Mouse (Mus musculus) Patski (cell line): ENCODE results near the gene Gba2. TPM values are rescaled to one million over a fixed set of nuclear protein-coding genes. Genes with fewer than 3 reads are reported as not detected.
"Not testable (repeated sequence)": the region's sequence is repeated elsewhere in the genome, so short reads cannot be mapped to it uniquely, and the experiment has no call there.

ENCODE experiments used
- ATAC-seq: fragments of 100-300 bp; one replicate; pipeline ENCODE4 v1.8.0; 2021
- CTCF ChIA-PET: fragments of 350-600 bp; sonication (Branson Sonifier 250); formaldehyde crosslinking; loops from one replicate; lab custom pipeline; 2022; ENCODE audit warnings: inconsistent platforms; lab: Charles Lee
- POLR2A ChIA-PET: fragments of 350-600 bp; sonication (Branson Sonifier 250); formaldehyde crosslinking; loops from one replicate; lab custom pipeline; 2022; ENCODE audit warnings: antibody characterized with exemption, inconsistent platforms; lab: Charles Lee
- DNase-seq: peaks from one replicate; pipeline ENCODE4 v3.0.0-alpha.2; 2011; ENCODE audit warnings: low read depth, low spot score
- H3K27me3 ChIP-seq: fragments of 371-371 bp; one replicate; pipeline ENCODE4 v1.5.1; 2021
- CTCF ChIP-seq: fragments of 100-300 bp; IDR thresholded peaks from one replicate; pipeline ENCODE4 v1.5.1; 2021
- in situ Hi-C: fragments of 300-500 bp; cut with MboI; formaldehyde crosslinking; loops from 3 replicates; pipeline ENCODE4 v1.11.1; 2018; ENCODE audit warnings: low pct_unique_long_range_greater_than_20kb, mixed read lengths
- polyA plus RNA-seq: library from polyadenylated mRNA; unstranded; gene quantifications from one replicate; pipeline ENCODE4 v1.2.3, GENCODE M21; 2021

Gene Gba2
- 12.5 TPM for polyA plus RNA-seq

DNA sequence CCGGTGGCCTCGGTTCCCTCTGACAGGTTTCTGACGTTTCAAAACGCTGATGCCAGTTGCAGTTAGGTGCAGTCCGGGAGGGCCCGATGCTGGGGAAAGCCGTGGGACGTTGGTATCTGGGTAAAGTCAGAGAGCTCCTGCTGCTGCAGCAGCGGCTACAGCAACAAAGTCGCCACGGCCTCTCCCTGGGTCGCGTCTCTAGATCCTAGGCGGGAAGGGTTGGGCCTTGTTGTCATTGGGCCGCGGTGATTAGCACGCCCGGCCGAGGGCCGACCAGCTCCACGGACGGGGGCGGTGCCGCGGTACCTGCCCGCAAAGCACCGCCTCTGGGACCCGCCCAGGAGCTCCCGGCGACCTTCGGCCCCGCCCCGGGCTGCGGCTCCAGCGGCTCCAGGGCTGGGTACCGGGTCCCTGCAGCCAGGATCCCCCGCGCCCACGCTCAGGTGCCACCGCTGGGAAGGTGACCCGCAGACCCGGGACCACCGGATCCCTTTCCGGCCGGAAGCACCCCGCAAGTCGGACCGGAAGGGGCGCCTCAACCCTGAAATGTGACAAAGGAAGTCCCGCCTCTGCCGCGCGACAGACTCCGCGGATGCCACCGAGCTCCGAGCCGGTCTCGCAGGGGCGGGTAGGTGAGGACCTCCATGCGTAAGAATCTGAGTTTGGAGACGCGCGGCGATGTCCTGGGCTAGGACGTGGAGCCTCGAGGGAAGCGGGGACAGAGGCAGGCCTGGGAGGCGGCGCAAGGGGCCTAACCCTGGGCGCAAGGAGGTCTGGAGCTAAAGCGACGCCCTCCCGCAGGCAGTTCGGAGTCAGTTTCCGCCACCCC, at the start of gene Gba2, which contains the start of gene Rgp1:
Gene Gba2 (minus strand): TSS at position 498 of the 829 bp plus-strand sequence.
Gene Rgp1 (plus strand): TSS at position 340 of the 829 bp plus-strand sequence.
- ChIA-PET CTCF (interaction anchor here (1.5 to 1.8 kb wide), 2 partner anchors 15 to 34 kb away, joined by 3 to 4 read pairs; no protein-coding TSS in a partner anchor), POLR2A (interaction anchor here (1.0 to 2.0 kb wide), 4 partner anchors 13 to 80 kb away, joined by 3 to 9 read pairs (median 6); partner anchors contain the start of gene Creb3)
- ATAC-seq, result peak; percentile 91
- in situ Hi-C loops, result no loop called here
- TF ChIP-seq CTCF, result no peak
- H3K27me3 ChIP-seq, result no peaks in the 10 kb centered on the region
- DNase-seq, result peak; percentile 42

DNA sequence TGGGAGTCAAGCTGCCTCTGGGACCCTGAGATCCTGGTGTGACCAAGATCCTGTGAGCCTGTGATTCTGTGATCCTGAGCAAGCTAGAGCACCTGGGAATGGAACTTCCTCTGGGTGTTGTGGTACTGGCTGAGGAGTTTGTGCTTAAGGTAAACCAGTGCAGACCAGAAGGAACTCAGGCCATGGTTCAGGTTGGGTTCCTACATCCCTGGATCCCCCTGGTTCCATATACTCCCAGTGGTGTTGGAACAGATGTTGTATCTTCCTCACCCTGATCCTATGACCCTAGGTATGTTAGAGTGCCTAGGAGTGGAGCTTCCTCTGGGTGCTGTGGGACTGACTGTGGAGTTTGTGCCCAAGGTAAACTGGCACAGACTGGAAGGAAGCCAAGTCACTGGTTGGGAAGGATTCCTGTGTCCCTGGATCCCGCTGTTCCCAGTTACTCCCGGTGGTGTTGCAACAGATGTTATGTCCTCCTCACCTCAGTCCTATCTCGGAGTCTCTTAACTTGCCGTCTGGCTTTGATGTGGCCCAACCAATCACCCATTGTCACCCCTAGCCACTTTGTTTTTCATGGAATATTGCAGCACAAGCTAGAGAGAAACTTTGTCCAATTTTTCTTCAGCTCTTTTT, 41.6 kb upstream of the Gba2 start:
- ATAC-seq (no peak), DNase-seq (no peak)
- POLR2A ChIA-PET, result no interaction called here
- in situ Hi-C loops, result no loop called here
- no peak for TF ChIP-seq CTCF
- CTCF ChIA-PET, result no interaction called here
- H3K27me3 ChIP-seq, result no peaks in the 10 kb centered on the region

DNA sequence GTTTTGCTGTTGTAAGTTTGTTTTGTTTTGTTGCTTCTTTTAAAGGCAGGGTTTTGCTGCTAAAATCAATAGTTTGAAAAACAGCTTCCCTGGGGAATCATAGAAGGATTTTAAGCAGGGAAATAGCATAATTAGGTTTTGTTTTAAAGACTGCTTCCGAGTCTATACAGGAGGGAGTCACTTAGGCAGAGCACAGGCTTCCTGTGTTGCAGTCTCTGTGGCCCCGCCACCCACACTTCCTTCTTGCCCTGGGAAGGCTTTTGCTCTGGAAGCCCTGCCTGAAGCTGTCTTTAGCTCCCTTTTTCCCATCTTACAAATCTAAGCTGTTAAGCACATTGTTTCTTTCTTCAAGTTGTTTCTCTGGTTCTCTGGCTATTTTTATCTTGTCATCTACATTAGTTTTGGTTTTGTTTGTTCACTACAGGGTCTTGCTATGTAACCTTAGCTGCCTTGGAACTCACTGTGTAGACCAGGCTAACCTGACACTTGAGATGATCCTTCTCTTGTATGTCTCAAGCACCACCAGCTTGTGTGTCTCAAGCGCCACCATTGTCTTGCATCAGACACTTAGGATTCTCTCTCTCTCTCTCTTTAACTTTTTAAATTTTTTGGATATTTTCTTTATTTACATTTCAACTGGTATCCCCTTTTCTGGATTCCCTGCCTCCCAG, 34.5 kb upstream of the Gba2 start:
- no peak for ATAC-seq
- no peak for DNase-seq

DNA sequence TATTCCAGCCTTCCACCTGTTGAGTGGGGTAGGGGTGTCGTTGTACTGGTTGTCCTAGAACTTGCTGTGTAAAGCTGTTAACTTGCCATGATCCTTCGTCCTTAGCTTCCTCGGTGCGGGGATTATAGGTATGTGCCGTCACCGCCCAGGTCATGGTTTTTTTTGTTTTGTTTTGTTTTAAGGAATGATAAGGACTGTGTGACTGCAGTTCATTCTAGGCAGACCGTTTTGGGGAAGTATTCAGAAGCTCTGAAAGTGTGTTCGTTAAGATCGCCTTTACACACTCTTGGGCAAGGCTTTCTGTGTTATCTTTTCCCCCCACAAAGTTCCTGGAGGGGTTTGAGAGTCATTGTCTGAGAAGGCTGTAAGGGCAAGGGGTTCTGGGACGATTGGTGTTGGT, 33.9 kb upstream of the Gba2 start:
- no peaks in the 10 kb centered on the region for H3K27me3 ChIP-seq
- ATAC-seq (no peak), DNase-seq (no peak)
- TF ChIP-seq CTCF, result no peak
- in situ Hi-C loops, result no loop called here
- ChIA-PET POLR2A (no interaction called here), CTCF (no interaction called here)

More for the DNA sequence above, 34.5 kb upstream of the Gba2 start:
- TF ChIP-seq CTCF, result no peak
- ChIA-PET POLR2A (no interaction called here), CTCF (no interaction called here)
- in situ Hi-C loops, result no loop called here
- H3K27me3 ChIP-seq, result no peaks in the 10 kb centered on the region

DNA sequence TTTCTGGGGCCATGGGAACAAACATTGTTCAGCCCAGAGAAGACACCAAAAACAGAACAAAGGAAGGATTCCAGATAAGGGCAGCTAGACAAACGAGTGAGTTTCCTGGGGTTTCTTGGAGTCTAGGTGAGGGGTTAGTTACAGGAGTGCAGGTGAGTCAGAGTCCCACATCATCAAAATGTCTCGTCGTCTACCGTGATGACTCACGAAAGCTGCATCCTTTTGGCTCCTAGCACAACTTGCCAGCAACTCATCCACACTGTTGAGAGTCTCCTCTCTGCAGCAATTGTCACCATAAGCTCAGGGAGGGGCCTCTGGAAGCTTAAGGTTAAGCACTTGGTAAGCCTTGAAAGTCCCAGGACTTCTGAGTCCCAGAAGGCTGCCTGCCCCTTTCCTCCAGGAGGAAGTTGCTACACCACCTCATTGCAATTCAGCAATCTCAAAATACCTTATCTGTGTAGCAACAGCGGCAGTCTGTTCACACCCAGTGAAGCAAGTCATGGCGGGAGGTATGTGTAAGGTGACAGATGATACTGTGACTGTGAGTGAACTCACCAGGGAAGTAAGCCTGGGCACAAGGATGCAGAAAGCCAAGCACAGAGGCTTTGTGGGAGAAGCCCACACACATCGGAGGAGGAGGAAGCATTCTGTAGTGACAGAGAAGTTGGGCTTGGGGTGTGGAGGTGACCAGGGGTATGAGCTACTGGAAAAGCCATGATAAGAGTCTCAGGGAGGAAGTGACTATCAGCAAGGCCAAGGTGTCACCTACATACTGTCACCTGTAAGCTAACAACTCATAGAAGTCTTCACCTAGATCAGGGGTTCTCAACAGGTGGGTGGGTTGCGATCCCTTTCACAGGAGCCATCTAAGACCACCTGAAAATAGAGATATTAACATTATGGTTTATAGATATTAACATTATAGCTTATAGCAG, 26.3 kb upstream of the Gba2 start:
- DNase-seq, result no peak

DNA sequence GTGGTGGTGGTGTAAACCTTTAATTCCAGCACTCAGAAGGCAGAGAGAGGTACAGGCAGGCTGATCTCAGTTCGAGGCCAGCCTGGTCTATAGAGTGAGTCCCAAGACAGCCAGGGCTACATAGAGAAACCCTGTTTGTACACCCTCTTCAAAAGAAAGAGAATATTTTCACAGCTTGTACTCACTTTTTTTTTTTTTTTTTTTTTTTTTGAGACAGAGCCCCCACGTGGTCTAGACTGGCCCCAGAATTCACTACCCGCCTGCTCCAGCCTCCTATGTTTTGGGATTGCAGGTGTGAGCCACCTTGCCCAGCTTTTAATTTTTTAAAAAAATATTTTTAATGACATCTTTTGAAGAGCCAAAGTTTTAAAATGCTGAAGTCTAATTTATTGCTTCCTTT, 25.4 kb upstream of the Gba2 start:
- POLR2A ChIA-PET, result no interaction called here
- ATAC-seq (no peak), DNase-seq (no peak)
- CTCF ChIA-PET, result no interaction called here
- TF ChIP-seq CTCF, result no peak
- H3K27me3 ChIP-seq, result no peaks in the 10 kb centered on the region
- in situ Hi-C loops, result no loop called here

More for the DNA sequence above, 26.3 kb upstream of the Gba2 start:
- in situ Hi-C loops, result no loop called here
- POLR2A ChIA-PET, result no interaction called here
- no peak for TF ChIP-seq CTCF
- CTCF ChIA-PET, result interaction anchor here (1.2 kb wide), 1 partner anchor 25 kb away, joined by 4 read pairs; no protein-coding TSS in a partner anchor
- no peaks in the 10 kb centered on the region for H3K27me3 ChIP-seq
- no peak for ATAC-seq

DNA sequence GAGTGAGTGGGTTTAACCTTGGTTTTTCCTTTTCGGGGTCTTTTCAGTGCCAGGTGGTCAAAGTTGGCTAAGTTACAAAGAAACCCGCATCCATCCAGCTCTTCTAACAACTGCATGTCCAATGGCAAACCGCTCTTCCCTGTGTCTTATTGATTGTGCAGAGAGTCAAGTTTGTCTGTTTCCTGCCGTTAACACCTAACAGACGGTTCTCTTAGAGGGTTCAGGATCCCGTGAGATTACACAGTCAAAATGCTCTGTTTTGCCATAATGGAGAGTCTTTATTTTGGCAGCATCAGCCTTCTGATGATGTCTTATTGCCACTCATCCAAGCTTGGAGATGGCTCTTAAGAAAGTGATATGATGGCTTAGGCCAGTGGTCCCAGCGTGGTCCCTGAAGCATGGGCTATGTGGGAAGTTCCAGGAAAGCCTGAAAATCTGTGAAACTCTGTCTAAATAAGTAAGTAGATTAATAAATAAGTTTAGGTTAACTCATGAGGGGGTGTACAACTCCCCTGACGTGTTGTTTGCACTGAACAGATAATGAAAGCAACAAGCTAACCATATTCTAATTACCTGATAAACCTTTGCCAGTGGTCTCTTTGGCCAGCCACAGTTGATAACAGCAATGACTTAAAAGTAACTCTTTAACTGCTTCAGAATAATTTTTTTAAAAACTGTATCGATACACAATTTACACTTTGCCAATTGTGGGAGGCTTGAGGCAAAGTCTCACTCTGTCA, 21.7 kb upstream of the Gba2 start:
- peaks cover 2% of the 10 kb centered on the region for H3K27me3 ChIP-seq
- POLR2A ChIA-PET, result no interaction called here
- CTCF ChIA-PET, result no interaction called here
- in situ Hi-C loops, result no loop called here
- no peak for ATAC-seq
- DNase-seq, result no peak
- no peak for TF ChIP-seq CTCF

DNA sequence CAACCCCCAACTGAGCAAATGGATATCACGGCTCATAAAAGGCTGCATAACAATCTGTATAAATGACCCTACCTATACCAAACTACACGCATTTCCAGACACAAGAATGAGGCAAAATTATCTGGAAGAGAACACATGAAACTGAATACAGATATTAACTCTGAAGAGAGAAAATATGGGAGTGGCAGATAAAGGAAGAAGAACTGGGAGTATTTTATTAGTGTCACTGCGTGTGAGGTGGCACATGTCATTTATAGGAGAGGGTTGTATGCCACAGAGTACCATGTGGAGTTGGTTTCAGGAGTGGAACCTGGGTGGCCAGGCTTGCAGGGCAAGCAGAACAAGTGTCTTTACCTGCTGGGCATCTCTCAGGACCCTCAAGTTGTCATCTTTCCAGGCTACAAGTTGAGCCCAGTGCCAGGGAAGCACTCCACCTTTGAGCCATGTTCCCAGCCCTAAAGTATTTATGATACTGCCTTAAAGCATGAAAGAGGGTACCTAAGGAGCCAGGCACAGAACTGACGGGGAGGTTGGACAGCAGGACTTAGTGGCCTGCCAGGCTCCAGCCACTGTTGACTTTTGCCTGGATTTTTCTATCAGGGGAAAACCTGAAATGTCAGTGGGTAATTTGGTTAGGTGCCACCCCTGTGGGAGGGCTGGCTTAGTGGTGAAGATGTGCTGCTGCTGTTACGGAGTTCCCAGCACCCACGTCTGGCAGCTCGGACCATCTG, 20.1 kb upstream of the Gba2 start:
- no peak for TF ChIP-seq CTCF
- in situ Hi-C loops, result no loop called here
- ATAC-seq (no peak), DNase-seq (no peak)
- ChIA-PET CTCF (no interaction called here), POLR2A (no interaction called here)
- H3K27me3 ChIP-seq, result peaks cover 4% of the 10 kb centered on the region

DNA sequence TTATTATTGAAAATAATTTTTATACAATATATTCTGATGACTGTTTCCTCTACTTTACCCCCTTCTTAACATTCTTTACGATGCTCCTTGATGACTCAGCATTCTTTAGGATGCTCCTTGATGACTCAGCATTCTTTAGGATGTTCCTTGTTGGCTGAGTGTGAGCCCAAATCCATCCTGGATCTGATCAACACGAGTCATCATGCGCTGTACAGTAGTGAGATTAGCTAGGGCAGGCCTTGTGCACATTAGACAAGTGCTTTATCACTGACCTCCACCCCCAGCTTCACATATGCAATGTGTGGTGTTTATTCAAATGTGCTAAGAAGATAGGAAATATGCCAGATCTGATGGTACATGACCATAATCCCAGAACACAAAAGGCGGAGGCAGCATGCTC, 19.5 kb upstream of the Gba2 start:
- no peak for TF ChIP-seq CTCF
- POLR2A ChIA-PET, result interaction anchor here (0.8 kb wide), 1 partner anchor 9 kb away, joined by 3 read pairs; no protein-coding TSS in a partner anchor
- CTCF ChIA-PET, result interaction anchor here (0.9 kb wide), 1 partner anchor 9 kb away, joined by 3 read pairs; no protein-coding TSS in a partner anchor
- ATAC-seq (no peak), DNase-seq (no peak)
- in situ Hi-C loops, result no loop called here
- peaks cover 7% of the 10 kb centered on the region for H3K27me3 ChIP-seq

DNA sequence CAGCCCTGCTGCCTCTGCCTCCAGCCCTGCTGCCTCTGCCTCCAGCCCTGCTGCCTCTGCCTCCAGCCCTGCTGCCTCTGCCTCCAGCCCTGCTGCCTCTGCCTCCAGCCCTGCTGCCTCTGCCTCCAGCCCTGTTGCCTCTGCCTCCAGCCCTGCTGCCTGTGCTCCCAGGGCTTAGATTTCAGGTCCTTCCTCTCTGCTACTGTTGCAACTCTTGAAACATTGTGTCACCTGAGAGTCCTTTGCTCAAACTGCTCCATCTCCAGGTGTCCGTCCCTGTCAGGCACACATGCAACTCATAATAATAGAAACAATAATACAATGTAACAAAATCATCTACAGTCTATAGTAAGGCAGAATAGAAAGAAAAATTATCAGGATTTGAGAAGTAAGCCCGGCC, 17.9 kb upstream of the Gba2 start:
- CTCF ChIA-PET, in situ Hi-C loops, ATAC-seq: not testable (repeated sequence)

More for the DNA sequence above, 17.9 kb upstream of the Gba2 start:
- POLR2A ChIA-PET, result interaction anchor here (0.7 kb wide), 1 partner anchor 135 kb away, joined by 3 read pairs; no protein-coding TSS in a partner anchor
- not testable (repeated sequence) for DNase-seq, H3K27me3 ChIP-seq
